Mouse (Mus musculus) yolk sac, embryonic 10.5 days (tissue): ENCODE data around the gene Nol4l.

Experiments used
- DNase-seq: peaks from one replicate; pipeline ENCODE4 v3.0.0-alpha.2; 2017; ENCODE audit warnings: low spot score

Gene Nol4l

DNA sequence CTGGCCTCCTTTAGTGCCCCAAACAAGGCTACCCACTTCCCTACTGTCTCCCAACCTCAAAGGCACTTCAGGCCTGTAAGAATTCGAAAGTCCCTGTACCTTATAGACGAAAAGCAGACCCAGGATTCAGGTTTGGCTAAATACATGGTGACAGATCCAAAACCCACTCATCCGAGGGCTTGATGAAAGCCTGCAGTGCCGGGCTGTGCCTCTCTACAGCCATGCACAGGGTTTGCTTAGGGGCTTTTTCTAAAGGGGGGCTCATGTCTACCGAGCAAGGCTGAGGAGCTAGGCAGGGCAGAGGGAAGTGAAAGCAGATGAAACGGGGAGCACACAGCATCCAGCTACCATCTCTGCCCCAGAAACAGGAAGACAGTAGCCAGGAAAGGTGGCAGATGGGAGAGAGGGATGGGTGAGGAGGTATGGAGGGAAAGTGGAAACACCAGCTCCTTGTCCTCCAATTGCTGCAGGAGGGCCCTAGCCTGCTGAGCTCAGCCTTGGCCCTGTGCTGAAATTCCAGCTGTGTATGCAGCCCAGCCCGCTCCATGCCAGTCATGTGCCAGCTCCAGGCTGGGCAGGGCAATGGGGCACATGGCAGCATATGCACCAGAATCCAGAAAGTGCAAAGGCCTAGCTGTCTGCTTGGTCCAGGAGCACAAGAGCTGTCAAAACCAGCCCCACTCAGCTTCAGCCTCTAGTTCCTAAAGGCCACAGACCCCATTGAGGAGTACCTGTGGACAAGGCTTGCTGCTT is 48.5 kb downstream of the Nol4l start:
- no peak for DNase-seq

- no peak for DNase-seq
Measured at GRCm38 (mm10) chr2:153479486-153479885, 50.3 kb downstream of the Nol4l start.

DNA sequence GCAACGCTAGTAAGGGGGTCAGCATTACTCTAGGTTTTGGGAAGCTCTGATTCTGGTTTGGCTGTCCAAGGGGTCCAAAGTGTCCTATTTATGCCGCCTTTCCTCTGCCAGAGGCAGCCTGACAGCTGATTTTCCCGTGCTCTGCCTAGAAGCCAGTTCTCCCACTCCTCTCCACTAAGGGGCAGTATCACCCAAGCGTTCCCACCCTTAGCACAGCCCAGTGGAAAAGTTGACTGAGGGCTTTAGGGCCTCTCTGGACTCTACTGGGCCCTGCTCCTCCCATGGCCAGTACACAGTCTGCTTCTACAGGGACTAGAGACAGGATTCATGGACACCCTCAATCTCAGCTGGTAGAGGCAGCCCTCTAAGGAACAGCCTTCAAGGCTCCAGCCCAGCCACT is 51.2 kb downstream of the Nol4l start:
- peak; percentile 60 for DNase-seq

- DNase-seq, result peak; percentile 24
Measured at GRCm38 (mm10) chr2:153475114-153476112, 54.4 kb downstream of the Nol4l start.

GRCm38 (mm10) chr2:153470983-153471382 is 58.8 kb downstream of the Nol4l start:
- no peak for DNase-seq

- DNase-seq, result peak; percentile 47
Measured at GRCm38 (mm10) chr2:153469764-153470163, 60.0 kb downstream of the Nol4l start.

- no peak for DNase-seq
Measured at GRCm38 (mm10) chr2:153469317-153469716, 60.5 kb downstream of the Nol4l start.

DNA sequence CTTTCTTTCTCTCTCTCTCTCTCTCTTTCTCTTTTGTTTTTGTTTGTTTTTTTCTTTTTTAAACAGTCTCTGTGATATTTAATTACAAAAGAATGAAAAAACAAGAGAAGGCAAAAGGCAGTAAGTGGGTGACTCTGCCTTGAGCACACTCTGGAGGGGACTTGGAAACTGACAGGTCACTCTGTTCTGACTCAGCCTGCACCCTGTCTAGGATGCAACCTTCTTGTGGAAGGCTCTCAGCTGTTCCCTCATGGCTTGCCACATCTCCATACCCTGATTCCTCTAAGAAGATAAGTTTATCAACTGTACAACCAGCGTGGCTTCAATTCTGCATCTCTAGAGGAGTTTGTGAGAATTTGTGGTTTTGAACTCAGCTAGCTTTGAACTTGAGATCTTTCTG is 62.4 kb downstream of the Nol4l start:
- no peak for DNase-seq

DNA sequence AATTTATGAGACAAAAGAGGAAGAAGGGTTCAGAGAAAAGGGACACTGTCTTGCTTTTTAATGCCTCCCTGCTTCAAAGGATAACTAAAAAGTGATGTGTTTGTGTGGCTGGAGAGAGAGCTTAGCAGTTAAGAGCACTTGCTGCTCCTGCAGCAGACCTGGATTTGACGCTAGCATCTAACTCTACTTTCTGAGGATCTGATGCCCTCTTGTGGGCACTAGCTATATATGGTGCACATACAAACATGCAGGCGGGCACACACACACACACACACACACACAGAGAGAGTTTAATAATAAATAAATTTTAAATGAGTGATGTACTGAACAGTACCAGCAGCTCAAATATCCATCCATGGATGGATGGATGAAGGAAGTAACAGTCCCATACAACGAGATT is 66.5 kb downstream of the Nol4l start:
- DNase-seq, result peak; percentile 23

- DNase-seq, result no peak
Measured at GRCm38 (mm10) chr2:153458022-153458441, 71.7 kb downstream of the Nol4l start.

GRCm38 (mm10) chr2:153457467-153457866 is 72.3 kb downstream of the Nol4l start:
- no peak for DNase-seq

DNA sequence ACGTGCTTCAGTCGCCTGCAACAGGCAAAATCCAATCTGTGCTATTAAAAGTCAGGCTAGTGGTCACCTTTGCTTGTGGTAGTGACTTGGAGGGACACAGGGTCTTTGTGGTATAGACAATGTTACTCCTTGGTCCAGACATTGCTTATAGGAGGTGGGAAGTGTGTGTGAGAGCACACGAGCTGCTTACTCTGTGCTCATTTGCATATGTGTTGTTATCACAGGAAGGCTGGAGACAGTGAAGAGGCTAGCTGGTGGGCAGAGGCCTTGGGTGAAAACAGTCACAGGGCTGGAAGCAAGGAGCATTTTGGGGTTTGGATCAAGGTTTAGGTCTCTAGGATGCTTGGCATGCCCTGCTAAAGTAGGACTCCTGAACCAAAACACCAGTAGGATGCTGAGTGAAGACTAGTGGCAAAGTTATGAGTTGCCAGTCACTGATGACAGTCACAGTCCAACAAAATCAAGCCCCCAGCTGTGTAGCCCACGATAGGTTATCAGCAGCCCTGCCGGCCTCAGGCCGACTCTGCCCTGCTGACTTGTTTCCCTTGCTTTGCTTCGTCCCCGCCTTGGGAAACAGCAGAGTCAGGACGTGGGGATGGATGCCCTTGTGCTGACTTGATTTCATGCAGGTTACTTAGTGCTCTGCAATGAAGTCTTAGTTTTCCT is 74.8 kb downstream of the Nol4l start:
- DNase-seq, result no peak

DNA sequence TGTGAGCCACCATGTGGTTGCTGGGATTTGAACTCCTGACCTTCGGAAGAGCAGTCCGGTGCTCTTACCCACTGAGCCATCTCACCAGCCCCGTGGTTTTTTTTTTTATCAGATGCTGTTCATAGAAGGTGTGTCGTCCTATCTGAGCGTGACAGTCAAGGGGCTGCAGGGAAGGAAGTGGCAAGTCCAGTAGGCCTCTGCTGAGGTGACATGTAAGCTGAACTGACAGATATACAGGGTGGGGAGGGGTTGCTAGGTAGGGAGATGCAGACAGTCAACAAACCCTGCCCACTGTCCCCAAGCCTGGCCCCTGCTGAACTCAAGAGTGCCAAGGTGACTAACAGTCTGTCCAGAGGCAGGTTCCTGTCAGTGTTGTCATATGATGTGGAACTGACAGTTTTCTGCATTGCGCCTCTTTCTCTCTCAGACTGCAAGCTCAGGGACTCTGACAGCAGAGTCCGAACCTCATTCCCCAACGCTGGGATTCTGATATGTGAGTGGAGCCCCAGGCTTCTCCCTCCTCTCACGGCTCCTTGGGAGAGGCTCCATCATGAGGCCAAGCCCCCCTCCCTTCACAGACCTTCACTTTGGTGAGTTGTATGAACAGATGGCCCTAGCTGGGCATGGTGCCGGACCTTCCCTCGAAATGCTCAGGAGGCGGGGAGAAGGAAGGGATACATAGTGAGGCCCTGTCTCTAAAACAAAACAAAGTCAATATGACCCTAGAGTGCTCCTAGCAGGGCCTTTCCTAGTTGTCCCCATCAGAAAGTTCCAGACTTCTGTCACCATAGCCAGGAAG is 75.6 kb downstream of the Nol4l start:
- DNase-seq, result no peak

DNA sequence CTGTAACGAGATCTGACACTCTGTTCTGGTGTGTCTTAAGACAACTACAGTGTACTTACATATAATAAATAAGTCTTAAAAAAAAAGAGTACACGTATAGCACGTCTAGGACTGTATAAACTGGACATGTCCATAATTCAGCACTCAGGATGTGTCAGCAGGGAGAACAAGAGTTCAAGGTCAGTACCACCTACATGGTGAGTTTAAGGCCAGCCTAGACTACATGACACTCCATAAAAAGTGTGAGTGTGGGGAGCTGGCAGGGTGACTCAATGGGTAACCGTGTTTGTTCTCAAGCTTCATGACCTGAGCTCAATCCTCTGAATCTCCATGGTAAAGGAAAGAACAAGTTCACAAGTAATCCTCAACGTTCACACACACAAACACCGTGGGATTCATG is 81.3 kb downstream of the Nol4l start:
- DNase-seq, result no peak

GRCm38 (mm10) chr2:153447719-153448118 is 82.1 kb downstream of the Nol4l start:
- no peak for DNase-seq

- peak; percentile 76 for DNase-seq
Measured at GRCm38 (mm10) chr2:153446476-153446875, 83.3 kb downstream of the Nol4l start.

- DNase-seq, result peak; percentile 66
Measured at GRCm38 (mm10) chr2:153446017-153446408, 83.8 kb downstream of the Nol4l start.

DNA sequence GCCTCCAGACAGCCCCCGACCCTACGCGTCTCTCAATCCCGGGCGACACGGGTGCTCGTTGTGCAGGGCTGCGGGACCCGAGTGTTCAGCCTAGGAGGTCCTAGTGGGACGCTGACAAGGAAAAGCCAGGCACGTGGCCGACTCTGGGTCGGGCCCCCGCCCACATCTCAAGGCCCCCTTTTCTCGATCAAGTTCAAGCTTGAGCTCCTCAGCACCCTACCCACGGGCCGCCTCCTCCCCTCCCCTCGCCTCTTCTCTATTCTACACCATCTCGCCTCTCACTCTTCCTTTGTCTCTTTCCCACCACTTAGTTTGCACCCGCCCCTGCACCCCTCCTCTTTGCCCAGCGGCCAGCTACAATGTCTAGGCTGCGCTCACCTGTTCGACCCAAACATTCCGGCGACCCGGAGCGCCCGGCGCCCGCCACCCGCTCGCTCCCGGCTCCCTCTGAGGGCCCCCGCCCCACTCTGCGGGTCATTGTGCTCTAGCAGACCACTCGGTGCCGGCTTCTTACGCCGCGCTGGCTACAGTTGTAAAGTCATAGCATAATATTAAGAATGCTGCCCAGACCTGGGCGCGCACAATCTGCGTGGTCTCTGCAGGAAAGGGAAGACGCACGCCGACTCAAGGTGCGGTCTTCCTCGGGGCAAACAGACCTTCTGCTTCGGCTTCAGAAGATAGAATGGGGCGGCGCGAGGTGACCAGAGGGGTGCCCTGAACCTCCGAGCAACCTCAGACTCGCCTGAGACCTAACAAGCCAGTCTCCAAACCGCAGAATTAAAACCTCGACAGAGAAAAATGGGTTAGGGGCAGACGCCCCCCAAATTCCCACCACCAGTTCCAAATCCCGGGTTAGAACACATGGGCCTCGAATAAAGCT is 84.4 kb downstream of the Nol4l start:
- DNase-seq, result no peak

DNA sequence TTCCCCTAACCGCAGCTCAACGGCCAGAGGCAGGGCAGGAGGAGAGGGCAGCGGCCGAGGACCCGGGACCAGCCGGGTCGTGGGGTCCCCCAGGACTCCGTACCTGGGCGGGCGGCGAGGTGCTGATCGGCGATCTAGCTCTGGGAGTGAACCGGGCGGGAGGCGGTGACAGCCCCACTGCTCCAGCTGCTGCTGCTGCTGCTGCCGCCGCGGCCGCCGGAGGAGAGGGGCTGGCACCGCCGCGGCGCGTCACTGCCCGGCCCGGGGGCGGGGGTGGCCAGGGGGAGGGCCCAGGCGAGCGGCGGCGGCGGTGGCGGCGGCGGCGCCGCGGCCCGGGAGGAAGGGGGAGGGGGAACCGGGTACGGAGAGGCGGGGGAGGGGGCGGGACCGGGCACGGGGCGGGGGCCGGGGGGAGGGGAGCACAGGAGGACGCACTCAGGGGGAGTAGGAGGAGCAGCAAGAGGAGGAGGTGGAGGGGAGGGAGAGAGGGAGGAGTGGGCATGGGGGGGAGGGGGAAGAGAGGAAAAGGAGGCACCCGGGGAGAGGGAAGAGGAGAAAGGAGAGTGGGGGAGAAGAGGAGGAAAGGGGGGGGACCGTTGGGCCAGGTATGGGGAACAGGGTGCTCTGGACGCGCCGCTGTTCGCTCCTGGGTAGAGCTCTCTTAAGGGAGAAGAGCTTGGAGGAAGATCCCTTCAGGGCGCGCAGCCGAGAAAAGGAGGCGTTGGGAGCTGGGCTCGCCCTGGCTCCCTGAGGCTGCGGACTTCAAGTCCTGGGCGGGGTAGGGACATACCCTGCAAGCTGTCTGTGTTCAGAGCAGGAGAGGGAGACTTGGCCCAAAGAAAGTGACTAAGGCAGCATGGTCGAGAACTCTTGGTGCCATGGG is 85.3 kb downstream of the Nol4l start:
- peak; percentile 95 for DNase-seq
